Mouse (Mus musculus): ENCODE data around the gene 2310011J03Rik.

- no peak for TF ChIP-seq FLI1 (IDR thresholded peaks at IDR 0.05; ENCODE audit: low read length)
- TF ChIP-seq GATA1 (IDR thresholded peaks at IDR 0.05; ENCODE audit: borderline replicate concordance, low read length), result no peak
Measured at GRCm38 (mm10) chr10:80367954-80368353, 47.6 kb upstream of the 2310011J03Rik start.
